Mouse (Mus musculus): ENCODE results near the gene 4931417E11Rik.
A peak's percentile ranks its signal among the peaks of the same experiment; 100 is the strongest.

Gene 4931417E11Rik

DNA sequence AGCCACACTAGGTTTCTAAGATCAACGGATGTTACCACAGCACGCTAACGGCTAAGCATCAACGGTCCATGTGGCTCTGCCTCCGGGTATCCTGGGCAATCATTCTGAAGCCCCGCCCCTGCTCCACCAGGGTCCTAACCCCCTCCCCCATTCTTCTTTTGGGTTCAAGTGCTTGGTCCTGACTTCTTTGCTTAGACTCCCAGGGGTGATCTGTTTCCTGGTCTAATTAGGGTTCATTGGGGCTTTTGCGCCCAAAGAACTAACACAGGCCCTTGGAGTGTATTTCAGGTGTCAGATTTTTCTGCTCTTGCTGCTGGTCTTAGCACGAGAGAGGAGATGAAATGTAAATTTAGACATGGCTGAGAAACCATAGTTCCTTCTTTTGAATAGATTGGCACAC, at the start of gene 4931417E11Rik:
TSS of gene 4931417E11Rik (minus strand) at position 101 of the 400 bp plus-strand sequence.
- no peak for DNase-seq (ENCODE audit: low spot score)

DNA sequence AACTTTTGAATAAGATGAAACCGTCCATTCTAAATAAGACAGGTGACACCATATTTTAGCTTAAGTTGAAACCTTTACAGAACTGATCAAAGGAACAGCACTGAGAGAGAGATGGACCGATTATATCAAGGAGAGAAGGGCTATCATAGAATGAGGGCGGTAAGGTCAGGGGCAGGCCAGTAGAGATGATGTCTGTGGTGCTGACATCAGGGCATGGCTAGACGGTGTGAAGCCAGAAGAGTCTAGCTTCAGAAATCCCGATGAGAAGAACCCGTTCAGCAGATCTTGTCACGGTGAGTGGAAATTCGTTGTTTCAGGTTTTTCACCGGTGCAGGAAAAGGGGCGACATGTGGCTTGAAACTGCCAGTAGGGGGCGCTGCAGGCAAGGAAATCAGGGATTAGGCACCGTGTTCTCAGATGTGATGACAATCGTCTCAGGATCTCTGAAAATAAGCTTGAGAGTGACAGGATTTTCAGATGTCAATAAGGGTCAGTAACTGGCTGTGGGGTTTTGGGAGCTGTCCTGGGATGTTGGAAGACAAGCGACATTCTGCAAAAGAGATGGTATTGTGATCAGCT, 48.4 kb upstream of the 4931417E11Rik start:
- peak; percentile 88 for DNase-seq (ENCODE audit: low spot score)

DNA sequence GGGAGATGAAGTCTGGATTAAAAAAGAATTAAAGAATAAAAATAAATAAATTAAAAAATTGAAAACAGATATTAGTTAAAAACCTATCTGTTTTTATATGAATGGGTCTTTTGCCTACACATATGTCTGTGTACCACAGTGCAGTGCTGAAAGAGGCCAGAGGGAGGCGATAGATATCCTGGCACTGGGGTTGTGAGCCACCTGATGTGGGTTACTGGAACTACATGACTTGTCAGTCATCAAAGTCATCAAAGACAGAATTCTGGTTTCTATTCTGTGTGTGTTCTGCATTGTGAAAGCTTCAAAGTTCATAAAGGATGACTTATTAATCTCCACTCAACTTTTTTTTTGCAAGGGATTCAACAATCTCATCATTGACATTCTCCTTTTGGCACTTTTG, 43.4 kb upstream of the 4931417E11Rik start:
- DNase-seq (ENCODE audit: low spot score) = no peak

DNA sequence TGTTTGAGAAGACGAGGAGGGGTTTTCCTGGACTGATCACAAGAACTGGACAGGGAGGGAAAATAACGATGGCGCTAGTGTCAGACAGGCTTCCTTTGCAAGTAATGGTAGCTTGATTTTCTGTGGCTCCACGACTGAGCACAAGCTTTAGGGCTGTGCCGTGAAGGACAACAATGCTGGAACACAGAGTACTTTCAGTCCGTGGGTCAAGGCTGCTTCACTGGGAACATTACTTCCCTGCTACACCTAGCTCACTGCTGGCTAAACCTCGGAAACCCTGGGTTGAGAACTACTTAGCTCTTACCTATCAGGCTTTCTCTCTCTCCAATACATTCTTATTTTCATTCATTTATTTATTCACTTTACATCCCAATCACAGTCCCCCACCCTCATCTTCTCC, 30.2 kb upstream of the 4931417E11Rik start:
- DNase-seq (ENCODE audit: low spot score) = no peak

DNA sequence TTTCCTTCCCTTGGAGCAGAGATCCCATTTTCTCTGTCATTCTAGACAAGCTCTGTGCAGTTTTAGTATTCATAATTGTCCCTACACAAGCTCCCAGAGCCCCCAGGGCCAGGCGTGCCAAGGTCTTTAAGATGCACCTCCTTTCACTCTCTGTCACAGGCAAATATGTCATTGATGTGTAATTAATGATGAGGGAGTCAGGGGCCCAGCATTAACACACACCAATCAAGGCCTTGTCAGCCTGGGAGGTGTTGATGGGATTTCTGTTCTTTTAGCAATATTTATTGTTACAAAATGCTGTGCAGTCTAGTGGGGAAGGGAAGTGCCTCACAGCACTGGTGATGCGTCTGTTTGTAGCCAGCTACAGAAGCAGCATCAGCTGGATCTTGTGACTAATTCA, 27.9 kb upstream of the 4931417E11Rik start:
- no peak for DNase-seq (ENCODE audit: low spot score)

DNA sequence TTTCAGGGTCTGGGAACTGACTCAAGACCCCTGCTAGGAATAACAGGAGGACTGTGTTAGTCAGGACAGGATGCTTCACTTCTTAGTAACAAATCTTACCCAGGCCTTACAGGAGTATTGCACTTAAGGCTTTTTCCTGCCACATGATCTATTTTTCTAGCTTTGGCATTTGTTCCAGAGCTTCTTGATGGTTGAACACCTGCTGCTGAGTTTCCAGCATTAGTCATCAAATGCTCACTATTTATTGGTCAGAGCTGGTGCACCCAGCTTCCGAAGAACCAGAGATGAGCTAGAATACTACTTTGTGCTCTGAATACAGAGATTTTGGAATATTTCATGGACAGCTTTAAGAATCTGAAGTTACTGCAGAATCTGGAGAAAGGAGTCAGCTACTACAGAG, 21.1 kb upstream of the 4931417E11Rik start:
- no peak for DNase-seq (ENCODE audit: low spot score)

DNA sequence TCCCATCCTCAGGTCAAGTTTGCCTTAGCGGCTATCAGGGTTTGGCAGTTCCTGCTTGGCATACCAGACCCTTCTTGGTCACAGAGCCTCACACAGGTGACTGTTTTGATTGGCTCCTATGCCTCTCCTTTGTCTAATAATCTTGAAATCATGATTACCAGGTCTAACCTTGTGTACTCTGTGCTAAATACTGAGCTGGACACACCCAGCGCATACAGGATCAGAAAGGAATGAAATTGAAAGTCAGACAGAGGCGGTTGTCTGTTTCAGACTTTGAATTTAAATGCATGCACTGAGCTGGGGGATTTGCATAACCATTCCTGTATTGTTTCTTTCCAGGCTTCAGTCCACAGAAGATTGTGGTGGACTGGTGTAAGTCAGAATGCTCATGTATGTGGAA, 16.1 kb upstream of the 4931417E11Rik start:
- no peak for DNase-seq (ENCODE audit: low spot score)

DNA sequence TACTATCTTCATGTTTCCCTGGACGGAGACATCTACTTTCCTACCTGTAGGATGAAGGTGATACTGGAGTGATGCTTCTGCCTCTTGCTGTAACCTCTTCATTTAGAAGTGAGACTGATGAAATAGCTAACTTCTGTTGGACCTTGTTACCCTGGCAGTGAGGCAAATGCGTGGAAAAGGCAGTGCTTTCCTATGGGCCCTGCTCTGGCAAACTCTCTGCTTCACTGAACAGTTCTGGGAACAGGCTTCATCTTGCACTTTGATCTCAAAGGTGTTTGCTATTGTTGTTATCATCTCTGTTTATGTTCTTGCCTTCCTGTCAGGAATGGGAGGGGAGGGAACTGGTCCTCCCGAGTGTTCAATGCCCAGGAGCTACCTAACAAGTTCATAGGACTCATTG, 3.4 kb downstream of the 4931417E11Rik start:
- no peak for DNase-seq (ENCODE audit: low spot score)

DNA sequence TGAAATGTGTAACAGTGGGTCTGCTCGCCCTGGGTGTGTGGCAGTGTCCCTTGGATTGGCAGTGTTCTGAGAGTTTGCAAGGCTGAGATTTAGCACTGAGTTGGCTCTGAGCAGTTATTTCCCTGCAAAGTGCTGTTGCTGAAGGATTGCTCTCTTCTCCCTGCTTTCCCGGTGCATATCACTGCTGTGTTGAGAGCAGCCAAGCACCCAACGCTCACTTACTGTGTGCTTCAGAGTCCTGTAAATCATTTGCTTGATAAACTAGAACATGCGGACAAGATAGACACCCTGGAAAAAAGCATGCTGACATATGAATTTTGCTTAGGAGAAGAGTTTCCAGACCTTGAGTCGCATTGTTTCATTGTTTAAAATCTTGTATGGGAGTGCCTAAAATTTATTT, 6.9 kb downstream of the 4931417E11Rik start:
- DNase-seq (ENCODE audit: low spot score) = no peak

DNA sequence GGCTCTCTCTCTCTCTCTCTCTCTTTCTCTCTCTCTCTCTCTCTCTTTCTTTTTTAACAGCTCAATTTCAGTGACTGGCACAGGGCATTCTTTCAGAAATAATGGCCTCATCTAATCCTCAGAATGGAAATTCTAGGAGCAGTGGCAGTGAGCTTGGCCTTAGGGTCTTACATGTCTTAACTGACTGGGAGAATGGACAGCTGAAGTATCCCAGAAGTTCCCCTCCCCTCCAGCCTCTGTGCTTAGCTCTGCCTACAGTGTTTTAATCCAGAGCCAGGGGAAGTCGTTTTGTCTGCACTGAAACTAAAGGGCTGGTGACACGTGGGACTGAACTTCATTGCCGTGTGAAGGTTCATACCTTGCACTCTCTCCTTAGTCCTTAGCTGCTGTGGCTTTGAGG, 35.6 kb downstream of the 4931417E11Rik start:
- peak; percentile 8 for DNase-seq (ENCODE audit: low spot score)

DNA sequence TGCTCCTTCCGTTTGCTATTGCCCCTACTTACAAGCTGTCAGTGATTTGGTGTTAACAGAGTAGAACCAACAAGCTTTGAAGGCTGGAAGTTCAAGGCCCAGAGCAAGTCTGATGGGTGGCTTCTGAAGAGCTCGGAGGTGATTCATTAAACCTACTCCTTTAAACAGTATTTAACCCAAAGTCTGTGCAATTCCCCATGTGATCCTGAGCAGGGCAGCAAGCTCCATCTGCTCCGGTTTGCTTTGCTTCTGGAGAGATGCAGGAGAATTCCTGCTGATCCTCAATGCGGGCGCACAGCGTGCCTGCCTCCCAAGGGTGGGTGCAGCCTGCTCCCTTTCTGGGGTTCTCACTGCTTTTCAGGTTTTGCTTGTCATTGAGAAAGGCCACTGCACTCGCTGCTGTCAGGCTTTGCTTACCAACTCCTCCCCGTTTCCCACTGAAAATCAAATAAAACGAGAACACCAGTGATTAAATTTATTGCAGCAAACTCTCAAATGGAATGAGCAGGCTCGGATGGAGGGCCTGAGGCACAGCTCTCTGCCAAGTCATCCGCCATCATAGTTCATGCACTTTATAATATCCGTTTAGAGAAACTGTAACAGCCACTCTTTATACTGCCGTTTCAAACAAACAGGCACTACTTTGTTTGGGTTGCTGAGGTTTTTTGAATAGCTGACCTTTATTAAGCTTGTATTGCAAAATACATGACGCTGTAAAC, 40.7 kb downstream of the 4931417E11Rik start:
- peak; percentile 22 for DNase-seq (ENCODE audit: low spot score)

DNA sequence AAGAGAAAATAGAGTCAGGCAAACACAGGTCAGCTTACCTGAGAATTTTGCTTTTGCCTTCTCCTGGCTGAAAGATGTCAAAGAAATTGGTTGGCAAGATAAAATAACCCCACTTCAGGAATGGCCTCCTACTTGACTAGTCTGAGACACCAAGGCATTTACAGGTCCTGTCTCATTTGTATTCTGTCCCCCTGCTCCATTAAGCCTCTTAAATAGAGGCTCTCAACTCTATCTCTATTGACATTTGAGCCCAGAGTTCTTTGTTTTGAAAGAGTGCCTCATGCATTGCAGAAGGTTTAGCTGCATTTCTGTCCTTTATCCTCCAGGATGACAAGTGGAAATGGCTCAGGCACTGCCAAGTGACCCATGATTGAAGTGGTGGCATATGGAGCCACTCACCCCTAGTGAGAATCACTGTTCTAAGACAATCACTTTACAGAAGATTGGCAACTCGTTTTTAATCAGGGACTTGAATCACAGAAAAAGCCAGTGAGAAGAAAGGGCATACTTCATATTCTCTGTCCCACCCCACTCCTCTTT, 42.1 kb downstream of the 4931417E11Rik start:
- DNase-seq (ENCODE audit: low spot score) = peak; percentile 67
